Mouse (Mus musculus): Measurements from ENCODE around the gene Foxn1.

GRCm38 (mm10) chr11:78364103-78364502, 22.3 kb downstream of the Foxn1 start:
- TF ChIP-seq POLR2A (IDR thresholded peaks at IDR 0.05; ENCODE audit: borderline replicate concordance, control insufficient read depth, low read depth, low read length) (no peak), CTCF (IDR thresholded peaks at IDR 0.05; ENCODE audit: control insufficient read depth, insufficient read depth, low read length) (no peak)

All from bone marrow, adult 2 months (tissue).